Mouse (Mus musculus): ENCODE results near the gene Zbtb45. TPM values are rescaled to one million over a fixed set of nuclear protein-coding genes. Genes with fewer than 3 reads are reported as not detected.

Gene Zbtb45
- total RNA-seq, 2 experiments from 2014 or later: 10.4 to 13.5 TPM

DNA sequence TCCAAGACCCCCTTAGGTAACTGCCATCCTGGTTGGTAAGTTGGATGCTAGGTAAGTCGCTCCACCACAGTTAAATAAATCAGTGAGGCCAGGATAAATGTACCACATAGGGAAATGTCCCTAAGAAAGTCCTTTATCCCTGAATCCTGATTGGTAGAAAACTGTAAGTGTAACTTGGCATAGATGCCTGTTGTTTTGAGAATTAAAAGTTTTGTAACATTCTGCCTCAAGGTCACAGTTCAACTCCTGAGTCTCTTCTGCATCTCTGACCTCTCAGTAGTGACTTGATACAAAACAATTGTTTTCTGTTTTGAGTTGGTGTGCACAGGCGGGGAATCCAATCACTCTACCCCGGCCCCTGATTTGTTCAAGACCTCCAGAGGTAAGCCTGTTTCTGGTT, 11.0 kb downstream of the Zbtb45 start, which contains the start of gene Trim28:
Gene Trim28, plus strand, starts transcription at position 264 of the 400 bp plus-strand sequence.
- no peak for DNase-seq (ENCODE audit: low spot score in 2 of 2)

DNA sequence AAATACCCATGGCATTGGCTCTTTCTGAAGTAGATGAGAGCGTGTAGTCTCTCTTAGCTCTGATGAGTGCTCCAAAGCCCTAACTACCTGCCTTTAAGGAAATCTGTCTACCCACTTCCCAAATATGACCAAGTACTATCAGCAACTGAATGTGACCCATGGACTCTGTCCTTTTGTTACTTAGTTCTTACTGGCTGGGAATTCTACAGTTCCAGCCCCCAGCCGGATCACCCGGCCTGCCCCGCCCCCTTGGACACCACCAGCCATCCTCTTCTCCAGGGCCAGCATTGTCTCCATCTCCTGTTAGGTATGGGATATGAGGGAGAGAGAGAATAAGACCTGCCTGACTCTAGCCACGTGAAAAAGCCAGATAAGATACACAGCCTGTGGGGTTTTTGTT, 11.8 kb downstream of the Zbtb45 start, which contains the start of gene Slc27a5:
Gene Slc27a5, minus strand, starts transcription at position 140 of the 400 bp plus-strand sequence.
- DNase-seq (ENCODE audit: low spot score in 2 of 2): no peak

DNA sequence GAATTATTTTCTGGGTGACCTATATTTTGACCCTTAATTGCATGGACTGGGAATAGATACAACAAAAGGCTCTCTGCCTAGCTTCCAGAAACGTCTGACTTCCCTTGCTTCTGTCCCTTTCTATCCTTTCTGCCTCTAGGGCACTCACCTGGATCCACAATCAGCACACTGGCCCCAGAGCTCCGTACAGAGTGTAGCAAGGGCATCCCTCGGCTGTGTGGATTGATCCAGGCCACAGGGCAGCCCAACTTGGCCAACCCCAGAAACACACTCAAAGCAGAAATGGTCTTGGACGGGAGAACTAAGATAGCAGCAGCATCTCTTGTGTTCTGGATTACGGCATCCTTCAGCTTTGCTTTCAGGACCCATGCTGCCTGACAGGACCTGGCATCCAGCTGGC, 12.6 kb downstream of the Zbtb45 start:
- no peak for DNase-seq (ENCODE audit: low spot score in 2 of 2)

DNA sequence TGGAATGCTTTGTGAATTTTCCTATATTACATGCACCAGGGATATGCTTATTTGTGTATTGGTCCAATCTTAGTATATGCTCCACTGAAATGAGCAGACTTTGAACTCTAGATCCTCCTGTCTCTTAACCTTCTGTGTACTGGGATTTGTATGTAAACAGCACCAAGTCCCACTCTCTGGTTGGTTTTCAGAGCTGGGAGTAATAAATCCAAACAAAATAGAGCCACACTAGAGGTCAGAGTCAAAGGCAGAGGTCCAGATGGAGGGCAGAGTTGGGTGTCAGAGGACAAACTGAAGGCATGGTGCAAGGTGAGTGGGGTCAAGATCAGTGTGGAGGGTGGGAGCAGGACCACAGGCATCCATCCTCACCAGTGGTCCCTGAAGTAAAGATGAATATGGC, 14.0 kb downstream of the Zbtb45 start:
- DNase-seq (ENCODE audit: low spot score in 2 of 2): no peak

DNA sequence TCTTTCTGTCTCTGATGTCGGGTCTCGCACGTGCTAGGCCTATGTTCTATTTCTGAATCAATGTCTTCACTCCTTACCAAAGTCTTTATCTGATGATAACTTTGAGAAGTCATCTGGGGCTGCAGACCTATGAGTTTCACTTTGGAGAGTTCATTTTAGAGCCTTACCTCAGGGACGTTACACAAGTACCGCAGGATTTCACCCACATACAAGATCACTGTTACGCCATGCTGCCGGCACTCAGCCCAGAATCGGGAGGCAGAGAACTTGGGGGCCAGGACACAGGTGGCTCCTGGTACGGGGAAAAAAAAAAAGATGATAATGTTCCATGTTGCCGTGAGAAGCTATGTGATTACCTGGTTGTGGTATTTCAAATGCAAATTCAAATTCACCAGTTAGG, 16.7 kb downstream of the Zbtb45 start:
- no peak for DNase-seq (ENCODE audit: low spot score in 2 of 2)

DNA sequence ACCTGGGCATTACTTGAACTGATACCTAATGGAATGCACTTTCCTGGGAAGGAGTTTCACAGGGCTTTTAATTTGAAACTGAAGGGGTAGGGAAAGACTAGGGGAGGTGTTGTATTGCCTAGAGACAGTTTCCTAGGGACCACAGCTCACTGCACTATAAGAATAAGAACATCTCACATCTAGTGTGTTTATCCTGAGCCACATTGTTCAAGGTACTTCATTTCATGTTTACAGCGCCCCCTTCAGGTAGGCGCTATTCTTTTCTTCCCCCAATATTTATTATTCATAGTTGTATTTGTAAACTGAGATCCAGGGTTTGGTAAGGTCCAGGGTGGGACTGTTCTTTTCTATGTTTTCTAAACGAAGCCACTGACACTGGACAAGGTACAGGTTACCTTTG, 17.6 kb downstream of the Zbtb45 start:
- DNase-seq (ENCODE audit: low spot score in 2 of 2): no peak

DNA sequence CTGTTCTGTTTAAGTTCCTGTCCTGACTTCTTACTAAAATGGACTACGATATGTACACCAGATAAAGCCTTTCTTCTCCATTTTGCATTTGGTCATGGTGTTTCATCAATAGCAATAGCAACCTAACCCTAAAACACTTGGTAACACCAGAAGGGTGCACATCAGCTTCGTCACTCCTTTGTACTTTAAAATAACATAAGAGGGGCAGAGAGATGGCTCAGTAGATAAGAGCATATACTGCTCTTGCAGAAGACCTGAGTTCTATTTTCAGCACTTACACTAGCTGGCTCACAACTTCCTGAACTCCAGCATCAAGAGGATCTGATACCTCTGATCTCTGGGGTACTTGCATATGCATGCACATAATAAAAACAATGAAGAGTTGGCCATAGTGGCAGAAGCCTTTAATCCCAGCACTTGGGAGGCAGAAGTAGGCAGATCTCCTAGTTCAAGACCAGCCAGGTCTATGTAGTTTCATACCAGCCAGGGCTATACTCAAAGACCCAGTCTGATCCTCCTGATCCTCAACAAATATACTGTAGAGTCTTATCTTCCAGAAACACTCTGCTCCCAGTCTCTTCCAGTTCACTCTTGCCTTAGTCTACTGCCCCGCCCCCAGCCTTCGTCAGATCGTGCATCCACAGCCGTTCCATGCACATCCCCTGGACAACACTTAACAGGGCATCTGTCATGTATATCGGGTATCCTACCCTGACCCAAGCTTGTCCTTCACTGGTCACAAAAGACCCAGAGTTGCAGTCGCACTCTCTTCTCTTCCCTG, 22.2 kb downstream of the Zbtb45 start:
- no peak for DNase-seq (ENCODE audit: low spot score in 2 of 2)

DNA sequence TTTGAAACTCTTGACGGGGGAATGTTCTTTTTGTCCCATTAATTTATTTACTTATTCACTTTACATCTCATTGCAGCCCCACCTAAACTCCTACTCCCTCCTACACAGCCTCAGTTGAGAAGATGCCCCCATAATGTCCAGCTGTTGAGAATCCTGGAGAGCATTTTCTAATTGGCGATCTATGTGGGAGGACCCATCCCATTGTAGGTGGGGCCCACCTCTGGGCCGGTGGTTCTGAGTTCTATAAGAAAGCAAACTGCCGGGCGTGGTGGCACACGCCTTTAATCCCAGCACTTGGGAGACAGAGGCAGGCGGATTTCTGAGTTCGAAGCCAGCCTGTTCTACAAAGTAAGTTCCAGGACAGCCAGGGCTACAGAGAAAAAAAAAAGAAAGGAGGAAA, 22.9 kb downstream of the Zbtb45 start:
- DNase-seq (ENCODE audit: low spot score in 2 of 2): no peak

DNA sequence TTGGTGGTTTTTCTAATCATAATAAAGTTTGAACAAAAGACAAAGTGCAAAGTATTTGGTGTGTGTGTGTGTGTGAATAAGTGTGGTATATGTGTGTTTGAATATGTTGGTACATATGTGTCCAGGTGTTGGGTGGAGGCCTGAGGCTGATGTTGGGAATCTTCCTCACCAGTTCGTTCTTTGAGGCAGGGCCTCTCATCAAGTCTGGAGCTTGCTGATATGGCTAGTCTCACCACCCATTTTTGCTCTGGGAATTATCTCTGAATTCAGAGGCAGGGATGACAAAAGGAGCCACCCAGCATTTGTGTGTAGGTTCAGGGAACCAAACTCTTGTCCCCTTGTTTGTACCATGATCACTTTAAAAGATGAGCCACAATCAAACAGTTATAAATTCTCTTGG, 24.1 kb downstream of the Zbtb45 start:
- DNase-seq (ENCODE audit: low spot score in 2 of 2): no peak

DNA sequence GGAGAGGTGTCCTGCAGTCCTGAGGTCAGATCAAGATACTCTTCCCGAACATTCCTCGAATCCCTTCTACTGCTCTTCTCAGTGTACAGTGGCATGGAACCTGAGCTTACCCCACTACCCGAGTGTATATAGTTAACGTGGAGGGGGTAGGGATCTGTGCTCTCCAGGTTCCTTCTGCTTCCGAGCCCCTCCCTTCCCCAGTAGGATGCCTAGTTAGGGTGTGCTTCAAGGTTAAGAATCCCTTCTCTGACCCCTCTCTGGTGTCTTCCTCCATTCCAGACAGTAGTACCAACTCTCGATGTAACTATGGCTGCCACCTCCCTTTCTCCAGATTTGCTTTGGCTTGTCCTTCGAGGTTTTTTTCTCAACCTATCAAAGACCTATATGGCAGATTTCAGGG, 29.5 kb downstream of the Zbtb45 start:
- DNase-seq (ENCODE audit: low spot score in 2 of 2): no peak

DNA sequence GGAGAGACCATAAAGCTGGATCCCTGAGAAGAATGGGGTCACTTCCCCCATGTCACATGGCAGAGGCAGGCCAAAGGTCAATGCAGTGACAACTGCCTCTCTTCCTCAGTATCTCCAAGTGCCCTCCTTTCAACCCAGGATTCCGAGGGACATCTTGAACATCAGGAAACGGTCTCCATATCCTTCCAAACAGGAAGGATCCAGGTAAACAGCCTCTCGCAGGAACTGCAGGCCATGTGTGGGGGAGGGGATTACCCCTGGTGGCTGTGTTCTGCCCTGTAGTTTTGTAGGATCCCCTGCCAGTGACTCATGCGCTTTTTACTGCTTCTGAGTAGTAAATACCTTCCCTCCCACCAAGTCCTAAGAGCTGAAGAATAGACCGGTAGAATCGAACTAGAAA, 30.1 kb downstream of the Zbtb45 start:
- DNase-seq (ENCODE audit: low spot score in 2 of 2): no peak

DNA sequence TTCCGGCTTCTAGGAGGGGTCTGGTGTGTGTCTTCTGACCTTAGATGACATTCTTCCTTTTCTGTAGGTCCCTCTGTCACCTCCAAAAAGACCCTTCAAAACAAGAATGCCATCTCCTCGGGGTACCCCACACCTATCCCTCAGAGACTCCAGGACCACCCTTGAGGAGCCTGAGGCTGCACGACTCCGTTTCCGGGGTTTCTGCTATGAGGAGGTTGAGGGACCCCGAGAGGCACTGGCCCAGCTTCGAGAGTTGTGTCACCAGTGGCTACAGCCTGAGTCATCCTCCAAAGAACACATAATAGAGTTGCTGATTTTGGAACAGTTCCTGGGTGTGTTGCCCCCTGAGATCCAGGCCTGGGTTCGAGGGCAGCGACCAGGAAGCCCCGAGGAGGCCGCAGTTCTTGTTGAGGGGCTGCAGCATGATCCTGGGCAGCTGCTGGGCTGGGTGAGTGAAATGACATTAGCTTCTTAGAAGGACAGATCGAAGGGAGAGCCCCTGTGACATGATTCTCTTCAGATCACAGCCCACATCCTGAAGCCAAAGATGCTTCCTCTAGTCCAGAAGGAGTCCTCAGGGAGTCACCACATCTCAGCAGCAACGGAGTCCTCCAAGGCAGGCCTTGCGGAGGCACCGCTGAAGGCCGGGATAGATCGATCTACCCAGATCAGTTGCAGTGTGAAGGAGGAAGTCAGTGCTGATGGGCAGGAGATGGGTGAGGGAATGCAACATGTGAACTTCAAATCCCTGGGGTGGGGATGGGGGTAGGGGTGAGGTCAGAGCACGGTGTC, 30.7 kb downstream of the Zbtb45 start:
- DNase-seq (ENCODE audit: low spot score in 2 of 2): no peak

DNA sequence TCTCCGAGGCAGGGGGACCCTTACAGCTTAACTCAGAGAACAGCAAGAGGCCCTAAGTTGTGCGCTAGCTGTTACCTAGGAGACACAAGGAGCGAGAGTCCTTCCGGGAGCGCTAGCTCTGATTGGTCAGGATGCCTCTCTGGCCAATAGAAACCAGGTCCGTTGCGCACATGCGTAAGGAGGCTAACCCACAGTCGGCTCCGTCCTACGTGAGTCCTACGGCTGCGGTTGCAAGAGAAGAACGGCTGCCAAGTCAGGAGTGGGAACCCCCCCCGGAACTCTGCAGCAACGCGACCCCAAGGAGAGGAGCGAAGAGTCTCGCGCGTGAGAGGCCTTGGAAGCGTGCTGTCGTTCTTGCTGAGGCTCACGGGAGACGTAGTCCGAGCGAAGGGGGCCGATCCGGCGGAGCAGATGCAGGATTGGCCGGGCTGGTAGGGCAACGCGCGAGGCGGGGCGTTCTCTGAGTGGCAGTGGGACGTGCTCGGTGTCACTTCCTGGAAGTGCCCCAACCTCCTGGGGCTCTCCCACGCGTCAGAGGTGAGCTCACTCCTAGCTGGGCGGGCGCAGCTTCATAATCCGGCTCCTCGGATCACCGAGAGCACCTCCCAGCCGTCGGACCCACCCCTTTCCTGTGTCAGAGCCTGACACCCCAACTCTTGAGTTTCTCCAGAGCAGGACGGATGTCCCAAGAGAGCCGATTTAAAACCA, 32.0 kb downstream of the Zbtb45 start, which contains the start of gene Zfp446:
Gene Zfp446, plus strand, starts transcription at position 167 of the 708 bp plus-strand sequence.
- peak; percentile 92 to 99 for DNase-seq (ENCODE audit: low spot score in 2 of 2)

DNA sequence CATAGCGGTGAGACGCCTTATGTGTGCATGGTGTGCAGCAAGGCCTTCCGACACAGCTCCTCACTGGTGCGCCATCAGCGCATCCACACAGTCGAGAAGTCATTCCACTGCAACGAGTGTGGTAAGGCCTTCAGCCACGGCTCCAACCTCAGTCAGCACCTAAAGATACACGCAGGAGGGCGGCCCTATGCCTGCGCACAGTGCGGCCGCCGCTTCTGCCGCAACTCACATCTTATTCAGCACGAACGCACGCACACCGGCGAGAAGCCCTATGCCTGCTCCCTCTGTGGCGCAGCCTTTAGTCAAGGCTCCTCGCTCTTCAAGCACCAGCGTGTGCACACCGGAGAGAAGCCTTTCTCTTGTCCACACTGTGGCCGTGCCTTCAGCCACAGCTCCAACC, 38.9 kb downstream of the Zbtb45 start:
- DNase-seq (ENCODE audit: low spot score in 2 of 2): no peak

DNA sequence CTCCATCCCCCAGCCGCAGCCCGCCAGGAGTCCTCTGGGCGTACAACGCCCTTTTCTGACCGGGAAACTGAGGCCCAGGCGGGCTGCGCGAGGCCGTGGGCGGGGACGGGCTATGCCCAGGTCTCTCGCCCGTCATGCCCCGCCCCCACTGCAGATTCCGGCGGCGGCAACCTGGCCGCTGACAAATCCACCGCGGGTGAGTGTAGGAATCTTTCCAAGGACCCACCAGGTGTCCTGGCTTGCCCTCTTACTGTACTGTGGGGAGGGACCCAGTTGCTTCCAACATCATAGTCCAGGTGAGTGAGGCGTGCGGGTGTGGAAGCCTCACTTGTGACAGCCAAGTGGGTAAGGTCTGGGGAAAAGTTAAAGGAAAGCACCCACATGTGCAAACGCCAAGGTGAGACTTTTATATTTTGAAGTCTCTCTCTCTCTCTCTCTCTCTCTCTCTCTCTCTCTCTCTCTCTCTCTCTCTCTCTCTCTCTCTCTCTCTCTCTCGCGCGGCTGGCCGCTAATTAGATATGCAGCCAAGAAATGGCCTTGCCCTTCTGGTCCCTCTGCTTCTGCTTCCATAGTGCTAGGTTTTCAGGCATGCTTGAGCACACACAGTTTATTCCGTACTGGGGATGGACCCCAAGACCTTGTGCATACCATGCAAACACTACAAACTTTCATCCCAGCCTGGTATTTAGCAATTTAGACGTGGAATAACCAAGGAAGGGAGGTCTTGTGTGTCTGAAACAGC, 43.6 kb downstream of the Zbtb45 start:
- peak in 1 of 2 experiments; percentile 51 for DNase-seq (ENCODE audit: low spot score in 2 of 2)

DNA sequence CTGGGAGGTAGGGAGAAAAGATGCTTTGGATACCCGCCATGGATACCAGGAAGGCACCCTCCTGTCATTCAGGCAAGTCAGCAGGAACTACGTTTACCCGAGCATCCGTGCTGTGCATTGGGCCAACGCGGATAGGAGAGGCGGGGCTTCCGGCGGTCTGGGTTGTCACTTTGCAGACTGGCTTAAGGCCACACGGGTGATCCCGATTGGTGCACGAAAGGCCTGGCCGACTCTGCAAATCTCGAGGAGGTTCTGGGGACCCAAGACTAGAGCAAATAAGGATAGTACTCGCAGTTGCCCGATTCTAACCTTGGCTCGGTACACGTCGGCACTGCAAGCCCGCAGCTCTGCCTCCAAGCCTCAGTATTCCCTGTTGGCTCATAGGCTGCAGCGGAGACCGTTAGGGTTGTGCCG, 44.1 kb downstream of the Zbtb45 start, which contains the start of gene Zfp324:
Gene Zfp324, plus strand, starts transcription at position 161 of the 414 bp plus-strand sequence.
- DNase-seq (ENCODE audit: low spot score in 2 of 2): peak; percentile 66 to 89

DNA sequence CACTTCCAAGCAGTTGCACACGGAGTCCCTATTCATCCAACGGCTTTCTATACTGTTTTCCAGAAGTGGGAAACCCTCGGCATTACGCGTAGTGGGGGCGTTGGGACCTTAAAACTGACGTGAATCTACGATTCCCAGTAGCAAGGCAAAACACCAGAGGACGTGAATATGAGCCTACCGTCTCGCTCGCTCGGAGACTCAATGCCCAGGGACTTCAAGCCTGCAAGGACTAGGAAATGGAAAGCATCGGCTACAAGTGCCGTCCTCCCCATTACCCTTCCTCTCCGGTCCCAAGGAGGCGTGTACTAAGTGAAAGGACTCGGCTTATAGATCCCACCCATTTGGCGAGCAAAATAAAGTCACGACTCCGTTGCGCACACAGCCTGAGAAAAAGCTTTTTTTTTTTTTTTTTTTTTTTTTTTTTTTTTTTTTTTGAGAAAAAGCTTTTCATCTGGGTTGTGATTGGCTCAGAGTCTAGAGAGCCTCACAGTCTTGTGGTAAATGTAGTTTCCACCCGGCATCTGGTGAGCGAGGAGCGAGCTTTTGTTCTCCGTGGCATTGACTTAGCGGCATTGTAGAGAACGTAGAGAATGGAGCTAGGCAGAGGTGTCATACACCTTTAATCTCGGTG, 48.2 kb downstream of the Zbtb45 start:
- peak in 1 of 2 experiments; percentile 34 for DNase-seq (ENCODE audit: low spot score in 2 of 2)

DNA sequence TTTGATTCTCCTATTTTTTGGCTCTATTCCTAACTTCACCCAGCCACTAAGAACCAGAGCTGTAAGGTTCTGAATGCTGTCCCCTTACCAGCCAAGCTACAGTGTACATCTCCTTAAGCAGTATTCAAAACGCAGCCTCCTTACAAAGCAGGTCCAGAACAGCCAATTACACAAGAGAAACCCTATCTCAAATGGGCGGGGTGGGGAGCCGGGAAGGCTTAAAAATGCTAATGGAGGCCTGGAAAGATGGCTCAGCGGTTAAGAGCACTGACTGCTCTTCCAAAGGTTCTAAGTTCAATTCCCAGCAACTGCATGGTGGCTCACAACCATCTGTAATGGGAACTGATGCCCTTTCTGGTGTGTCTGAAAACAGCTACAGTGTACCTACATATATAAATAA, 50.1 kb downstream of the Zbtb45 start:
- no peak for DNase-seq (ENCODE audit: low spot score in 2 of 2)

DNA sequence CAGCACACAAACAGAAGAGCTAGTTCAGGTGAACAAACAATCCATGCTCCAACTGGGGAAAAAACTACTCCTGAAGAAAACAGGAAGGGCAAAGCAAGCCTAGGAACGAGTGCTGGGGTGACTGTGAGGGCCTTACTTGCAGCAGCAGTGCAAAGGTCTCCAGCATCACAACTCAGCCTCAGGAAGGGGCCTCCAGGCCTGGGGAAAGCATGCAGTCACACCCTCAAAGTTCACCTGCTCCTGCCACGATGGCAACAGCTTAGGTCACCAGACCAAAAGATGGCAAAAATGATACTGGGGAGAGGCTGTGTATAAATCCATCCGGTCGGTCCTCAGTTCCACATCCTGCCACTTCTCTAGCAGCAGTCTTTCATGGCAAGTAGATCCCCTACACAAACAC, 50.9 kb downstream of the Zbtb45 start:
- DNase-seq (ENCODE audit: low spot score in 2 of 2): no peak

DNA sequence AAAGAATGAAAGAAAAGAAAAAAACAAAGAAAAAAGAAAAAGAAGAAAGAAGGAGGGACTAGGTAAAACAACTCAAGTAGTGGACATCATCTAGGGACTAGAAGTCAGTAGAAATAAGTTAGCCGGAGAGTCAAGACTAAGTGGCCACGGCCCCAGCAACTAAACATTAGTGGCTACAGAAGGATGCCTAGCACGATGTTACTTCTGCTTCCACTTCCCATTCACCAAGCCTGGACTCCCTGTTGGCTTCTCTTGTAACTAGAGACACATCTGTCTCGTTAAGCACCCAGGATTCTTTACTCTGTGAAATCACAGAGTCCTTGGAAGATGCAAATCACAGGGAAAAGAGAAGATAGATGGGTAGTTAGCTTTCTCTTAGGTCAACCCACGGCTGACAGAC, 52.3 kb downstream of the Zbtb45 start:
- DNase-seq (ENCODE audit: low spot score in 2 of 2): no peak
